Mouse (Mus musculus): ENCODE data around the gene Arhgap44. TPM values are rescaled to one million over a fixed set of nuclear protein-coding genes. Genes with fewer than 3 reads are reported as not detected.

Gene Arhgap44
- total and polyA plus RNA-seq, 3 experiments, result 0.11 TPM; not detected in 2

GRCm38 (mm10) chr11:64968939-64969342 lies 193.8 kb downstream of the Arhgap44 start:
- Histone ChIP-seq H3K4me3 (ENCODE audit: low read depth, low read length) (no peak overlapping the region), H3K36me3 (replicated peaks) (no peaks in the 10 kb centered on the region), H3K4me1 (ENCODE audit: insufficient read depth, low read depth, low read length) (no peaks in the 10 kb centered on the region), H3K27me3 (ENCODE audit: insufficient read depth, low read length) (peaks cover 13% of the 10 kb centered on the region; the same call in 1 of the 2 replicates), H3K9me3 (replicated peaks) (no peaks in the 10 kb centered on the region)
- no peak for ATAC-seq (ENCODE audit: extremely low read depth, insufficient number of reproducible peaks, low FRiP score, poor library complexity, severe bottlenecking)
- DNase-seq (ENCODE audit: low spot score), result no peak
- no peak for TF ChIP-seq CTCF (IDR thresholded peaks at IDR 0.05; ENCODE audit: low read depth, low read length)
- no peak for TF ChIP-seq TAL1 (conservative IDR thresholded peaks at IDR 0.05; ENCODE audit: low read depth, low read length)
- TF ChIP-seq GATA2 (IDR thresholded peaks at IDR 0.05; ENCODE audit: borderline replicate concordance, low read depth, low read length), result no peak
- TF ChIP-seq POLR2AphosphoS5 (IDR thresholded peaks at IDR 0.05; ENCODE audit: insufficient replicate concordance, low read depth, low read length), result no peak
- TF ChIP-seq GATA1 (IDR thresholded peaks at IDR 0.05; ENCODE audit: borderline replicate concordance, low read length), result no peak

- ATAC-seq (ENCODE audit: extremely low read depth, insufficient number of reproducible peaks, low FRiP score, poor library complexity, severe bottlenecking) (peak; percentile 45; the same call in 1 of the 2 replicates), DNase-seq (ENCODE audit: low spot score) (no peak)
- TF ChIP-seq TAL1 (conservative IDR thresholded peaks at IDR 0.05; ENCODE audit: low read depth, low read length), result no peak
- H3K36me3 ChIP-seq (replicated peaks), result no peaks in the 10 kb centered on the region
- no peak overlapping the region for H3K4me3 ChIP-seq (ENCODE audit: low read depth, low read length)
- no peaks in the 10 kb centered on the region for H3K9me3 ChIP-seq (replicated peaks)
- no peaks in the 10 kb centered on the region for H3K4me1 ChIP-seq (ENCODE audit: insufficient read depth, low read depth, low read length)
- H3K27me3 ChIP-seq (ENCODE audit: insufficient read depth, low read length), result peaks cover 11% of the 10 kb centered on the region; the same call in 1 of the 2 replicates
Measured at GRCm38 (mm10) chr11:64968507-64968906, 194.3 kb downstream of the Arhgap44 start.

- no peaks in the 10 kb centered on the region for H3K4me1 ChIP-seq (ENCODE audit: insufficient read depth, low read depth, low read length)
- H3K4me3 ChIP-seq (ENCODE audit: low read depth, low read length), result no peak overlapping the region
- ATAC-seq (ENCODE audit: extremely low read depth, insufficient number of reproducible peaks, low FRiP score, poor library complexity, severe bottlenecking), result no peak
- DNase-seq (ENCODE audit: low spot score), result no peak
- TF ChIP-seq GATA1 (IDR thresholded peaks at IDR 0.05; ENCODE audit: borderline replicate concordance, low read length) (no peak), TAL1 (conservative IDR thresholded peaks at IDR 0.05; ENCODE audit: low read depth, low read length) (no peak), POLR2AphosphoS5 (IDR thresholded peaks at IDR 0.05; ENCODE audit: insufficient replicate concordance, low read depth, low read length) (no peak)
- no peaks in the 10 kb centered on the region for H3K27me3 ChIP-seq (ENCODE audit: insufficient read depth, low read length)
- no peaks in the 10 kb centered on the region for H3K36me3 ChIP-seq (replicated peaks)
- no peaks in the 10 kb centered on the region for H3K9me3 ChIP-seq (replicated peaks)
Measured at GRCm38 (mm10) chr11:64962629-64963028, 200.1 kb downstream of the Arhgap44 start.

GRCm38 (mm10) chr11:64956962-64957729 lies 205.6 kb downstream of the Arhgap44 start:
- Histone ChIP-seq H3K4me1 (ENCODE audit: insufficient read depth, low read depth, low read length) (no peaks in the 10 kb centered on the region), H3K36me3 (replicated peaks) (no peaks in the 10 kb centered on the region), H3K4me3 (ENCODE audit: low read depth, low read length) (no peak overlapping the region), H3K27me3 (ENCODE audit: insufficient read depth, low read length) (peaks cover 5% of the 10 kb centered on the region; the same call in 1 of the 2 replicates), H3K9me3 (replicated peaks) (no peaks in the 10 kb centered on the region)
- DNase-seq (ENCODE audit: low spot score) (no peak), ATAC-seq (ENCODE audit: extremely low read depth, insufficient number of reproducible peaks, low FRiP score, poor library complexity, severe bottlenecking) (no peak)
- TF ChIP-seq GATA2 (IDR thresholded peaks at IDR 0.05; ENCODE audit: borderline replicate concordance, low read depth, low read length) (no peak), CTCF (IDR thresholded peaks at IDR 0.05; ENCODE audit: low read depth, low read length) (no peak), TAL1 (conservative IDR thresholded peaks at IDR 0.05; ENCODE audit: low read depth, low read length) (no peak), POLR2AphosphoS5 (IDR thresholded peaks at IDR 0.05; ENCODE audit: insufficient replicate concordance, low read depth, low read length) (no peak), GATA1 (IDR thresholded peaks at IDR 0.05; ENCODE audit: borderline replicate concordance, low read length) (no peak)

Other genes starting within 250 kb of the Arhgap44 start
- 23.6 and 35.2 TPM in 2 replicates for gene Elac2, start 183.9 kb downstream of the Arhgap44 start, total RNA-seq (2014; fragmentation: Nextera tagmentation)
- 32.1 and 37.2 TPM in 2 replicates for gene Elac2, start 183.9 kb downstream of the Arhgap44 start, total RNA-seq (2017)
- 34.7 and 42.9 TPM in 2 replicates for gene Elac2, start 183.9 kb downstream of the Arhgap44 start, polyA plus RNA-seq (2012)
- gene 1700086D15Rik, start 3.1 kb downstream of the Arhgap44 start, total RNA-seq (2014; fragmentation: Nextera tagmentation), result not detected in 2 replicates
- 0.11 TPM in 1 of 2 replicates, not detected in the other for gene 1700086D15Rik, start 3.1 kb downstream of the Arhgap44 start, total RNA-seq (2017)
- gene 1700086D15Rik, start 3.1 kb downstream of the Arhgap44 start, polyA plus RNA-seq (2012), result not detected in 2 replicates
- not detected in 2 replicates for gene Myocd, start 107.0 kb upstream of the Arhgap44 start, total RNA-seq (2014; fragmentation: Nextera tagmentation)
- gene Myocd, start 107.0 kb upstream of the Arhgap44 start, total RNA-seq (2017), result 0.12 and 0.22 TPM in 2 replicates
- gene Myocd, start 107.0 kb upstream of the Arhgap44 start, polyA plus RNA-seq (2012), result not detected in 2 replicates

Data from G1E (cell line).